Mouse (Mus musculus) neural tube, embryonic 14.5 days (tissue): ENCODE data around the gene Olfr160. TPM values are rescaled to one million over a fixed set of nuclear protein-coding genes. Genes with fewer than 3 reads are reported as not detected.

Experiments used
- ATAC-seq: fragments of 200-750 bp; cut with Nextera tagmentation; 2 replicates; pipeline ENCODE4 v1.8.0; 2017; ENCODE audit warnings: low read depth, mild to moderate bottlenecking, moderate TSS enrichment, moderate library complexity
- H3K27ac ChIP-seq: fragments of 300-500 bp; sonication (generic); 2 replicates; pipeline ENCODE4 v1.5.1; 2014; ENCODE audit warnings: low read depth, mild to moderate bottlenecking, control low read depth, low read length, moderate library complexity, mixed read lengths
- H3K27me3 ChIP-seq: fragments of 300-500 bp; sonication (generic); 2 replicates; pipeline ENCODE4 v1.6.1; 2014; ENCODE audit warnings: low read length; ENCODE audit not compliant: control insufficient read depth, insufficient read depth
- H3K36me3 ChIP-seq: fragments of 300-500 bp; sonication (generic); 2 replicates; pipeline ENCODE4 v1.6.1; 2014; ENCODE audit warnings: low read length, mixed read lengths; ENCODE audit not compliant: control insufficient read depth, insufficient read depth
- H3K4me1 ChIP-seq: fragments of 300-500 bp; sonication (generic); 2 replicates; pipeline ENCODE4 v1.6.1; 2014; ENCODE audit warnings: low read length; ENCODE audit not compliant: control insufficient read depth, insufficient read depth
- H3K4me2 ChIP-seq: fragments of 300-500 bp; sonication (generic); 2 replicates; pipeline ENCODE4 v1.6.1; 2014; ENCODE audit warnings: mild to moderate bottlenecking, low read depth, low read length, control low read depth
- H3K4me3 ChIP-seq: fragments of 300-500 bp; sonication (generic); 2 replicates; pipeline ENCODE4 v1.5.1; 2014; ENCODE audit warnings: low read depth, low read length, control low read depth, mixed read lengths
- H3K9ac ChIP-seq: fragments of 300-500 bp; sonication (generic); replicated peaks from 2 replicates; pipeline ENCODE4 v1.6.1; 2014; ENCODE audit warnings: low read depth, mild to moderate bottlenecking, control low read depth, low read length, mixed read lengths
- H3K9me3 ChIP-seq: fragments of 300-500 bp; sonication (generic); 2 replicates; pipeline ENCODE4 v1.6.1; 2016; ENCODE audit warnings: low read length; ENCODE audit not compliant: control insufficient read depth
- WGBS: fragments of 180-500 bp; shearing (Covaris S2); extraction: QIAGEN DNeasy Blood & Tissue Kit; methylation state at CpG from one replicate; pipeline ENCODE4 v1.1.7; 2014; 5-methylcytosine and 5-hydroxymethylcytosine counted together
- polyA plus RNA-seq: library from polyadenylated mRNA; unstranded; fragments of >200 nt; fragmentation: Nextera tagmentation; extraction: Ambion mirVana; gene quantifications from 2 replicates; pipeline ENCODE4 v1.2.1, GENCODE M21; 2014

The Olfr160 gene
- not detected in 2 replicates for polyA plus RNA-seq

DNA sequence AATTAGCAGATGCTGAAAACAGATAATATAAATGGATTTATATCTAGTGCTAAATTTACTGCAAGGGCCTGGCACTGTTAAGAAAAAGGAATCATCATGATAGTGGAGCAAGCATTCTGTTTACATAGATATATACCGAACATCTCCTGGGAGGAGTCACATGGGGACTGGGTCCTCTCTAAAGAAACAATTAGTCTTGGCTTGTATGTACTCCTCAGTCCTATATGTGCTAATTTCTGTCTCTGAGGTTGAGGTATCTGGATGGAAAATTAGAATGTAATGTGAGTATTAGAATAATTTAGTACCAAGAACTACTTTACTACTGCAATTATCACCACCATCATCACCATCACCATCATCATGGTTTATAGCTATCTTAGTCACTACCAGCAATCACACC lies at the start of gene Olfr160:
TSS of gene Olfr160 (minus strand) at position 101 of the 400 bp plus-strand sequence.
- Histone ChIP-seq H3K27ac (no peak within 1 kb of the TSS), H3K36me3 (no peaks in the 10 kb centered on the region), H3K4me1 (no peaks in the 10 kb centered on the region), H3K27me3 (no peaks in the 10 kb centered on the region), H3K4me3 (no peak within 1 kb of the TSS), H3K9me3 (no peaks in the 10 kb centered on the region), H3K4me2 (no peak within 1 kb of the TSS), H3K9ac (no peak within 1 kb of the TSS)
- 88% methylated on average over 1 of the region's 1 CpGs for WGBS
- ATAC-seq: no peak

DNA sequence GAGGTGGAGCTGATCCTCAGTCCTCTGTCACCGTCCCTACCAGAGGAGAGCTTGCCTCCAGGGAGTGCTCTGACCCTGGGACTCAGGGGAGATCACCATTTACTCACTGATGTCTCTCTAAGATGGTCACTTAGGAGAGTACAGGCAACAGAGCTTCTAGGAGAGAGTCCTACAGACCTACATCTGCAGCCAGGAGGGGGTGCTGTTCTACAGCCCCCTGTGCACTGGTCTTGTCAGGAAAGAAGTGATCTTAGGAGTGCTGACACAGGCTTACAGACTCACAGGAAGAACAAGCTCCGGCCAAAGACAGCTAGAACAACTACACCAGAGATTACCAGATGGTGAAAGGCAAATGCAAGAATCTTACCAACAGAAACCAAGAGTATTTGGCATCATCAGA lies 46.5 kb upstream of the Olfr160 start:
- no peaks in the 10 kb centered on the region for H3K27me3 ChIP-seq
- WGBS: 75% methylated on average over 2 of the region's 2 CpGs

DNA sequence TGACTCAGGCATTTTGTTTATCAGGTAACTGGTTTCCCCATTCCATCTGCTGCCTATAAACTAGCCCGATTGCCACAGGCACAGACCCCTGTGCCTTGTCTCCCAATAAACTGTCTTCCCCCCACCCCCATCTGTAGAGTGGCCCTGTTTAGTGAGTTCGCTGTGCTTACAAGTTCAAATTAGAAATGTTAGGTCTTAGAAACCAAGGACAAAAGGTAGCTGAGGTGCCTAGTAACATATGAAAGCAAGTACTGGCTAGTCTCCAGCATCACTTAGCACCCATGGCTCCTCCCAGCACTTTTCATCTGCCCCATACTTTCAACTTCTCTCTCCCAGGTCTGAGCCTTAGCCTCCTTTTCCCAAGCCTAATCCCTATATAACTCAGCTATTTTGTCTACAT lies 45.7 kb upstream of the Olfr160 start:
- Histone ChIP-seq H3K4me1 (no peaks in the 10 kb centered on the region), H3K4me2 (no peak overlapping the region), H3K9me3 (no peaks in the 10 kb centered on the region), H3K9ac (no peak overlapping the region), H3K36me3 (no peaks in the 10 kb centered on the region), H3K4me3 (no peak overlapping the region), H3K27me3 (no peaks in the 10 kb centered on the region), H3K27ac (no peak overlapping the region)
- WGBS: 79% methylated on average over 2 of the region's 2 CpGs
- ATAC-seq: no peak

More for the DNA sequence above, 46.5 kb upstream of the Olfr160 start:
- no peak overlapping the region for H3K9ac ChIP-seq
- no peak overlapping the region for H3K4me3 ChIP-seq
- H3K9me3 ChIP-seq: no peaks in the 10 kb centered on the region
- no peaks in the 10 kb centered on the region for H3K4me1 ChIP-seq
- H3K4me2 ChIP-seq: no peak overlapping the region
- no peaks in the 10 kb centered on the region for H3K36me3 ChIP-seq
- no peak for ATAC-seq
- no peak overlapping the region for H3K27ac ChIP-seq

DNA sequence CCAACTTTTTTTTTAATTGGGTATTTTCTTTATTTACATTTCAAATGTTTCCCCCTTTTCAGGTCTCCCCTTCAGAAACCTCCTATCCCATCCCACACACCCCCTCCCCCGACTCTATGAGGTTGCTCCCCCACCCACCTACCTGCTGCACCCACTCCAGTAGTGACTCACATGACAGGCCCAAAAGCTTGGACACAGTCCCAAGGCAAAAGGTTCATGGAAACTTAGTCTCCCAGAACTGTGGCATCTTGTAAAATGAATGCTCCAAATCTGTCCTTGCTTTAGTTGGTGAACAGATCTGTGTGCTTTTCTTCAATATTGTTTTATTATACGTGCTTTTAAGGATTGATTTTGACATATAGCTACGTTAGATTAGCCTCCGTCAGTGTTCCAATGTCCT lies 36.0 kb upstream of the Olfr160 start:
- no peak overlapping the region for H3K27ac ChIP-seq
- no peaks in the 10 kb centered on the region for H3K36me3 ChIP-seq
- no peaks in the 10 kb centered on the region for H3K9me3 ChIP-seq
- no peak overlapping the region for H3K4me2 ChIP-seq
- ATAC-seq: no peak
- H3K4me3 ChIP-seq: no peak overlapping the region
- no peak overlapping the region for H3K9ac ChIP-seq
- 76% methylated on average over 4 of the region's 4 CpGs for whole genome bisulfite sequencing
- H3K27me3 ChIP-seq: no peaks in the 10 kb centered on the region
- no peaks in the 10 kb centered on the region for H3K4me1 ChIP-seq

DNA sequence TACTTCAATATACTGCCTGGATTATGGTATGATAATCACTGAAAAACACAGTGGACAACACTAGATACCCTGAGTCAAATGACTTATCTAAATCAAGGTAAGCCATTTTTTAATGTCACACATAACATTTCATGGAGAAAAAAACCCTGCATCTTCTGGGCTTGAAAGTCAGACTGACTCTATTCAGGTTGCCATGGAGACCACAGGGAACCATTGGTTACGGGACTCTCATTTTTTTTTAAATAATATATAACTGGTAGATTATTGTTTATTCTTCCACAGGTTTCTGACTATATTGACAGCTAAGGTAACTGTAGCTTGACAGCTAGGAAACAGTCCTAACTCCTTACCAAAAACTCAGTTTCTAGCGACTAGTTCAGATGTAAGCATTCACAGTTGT lies 35.4 kb upstream of the Olfr160 start:
- ATAC-seq: no peak

DNA sequence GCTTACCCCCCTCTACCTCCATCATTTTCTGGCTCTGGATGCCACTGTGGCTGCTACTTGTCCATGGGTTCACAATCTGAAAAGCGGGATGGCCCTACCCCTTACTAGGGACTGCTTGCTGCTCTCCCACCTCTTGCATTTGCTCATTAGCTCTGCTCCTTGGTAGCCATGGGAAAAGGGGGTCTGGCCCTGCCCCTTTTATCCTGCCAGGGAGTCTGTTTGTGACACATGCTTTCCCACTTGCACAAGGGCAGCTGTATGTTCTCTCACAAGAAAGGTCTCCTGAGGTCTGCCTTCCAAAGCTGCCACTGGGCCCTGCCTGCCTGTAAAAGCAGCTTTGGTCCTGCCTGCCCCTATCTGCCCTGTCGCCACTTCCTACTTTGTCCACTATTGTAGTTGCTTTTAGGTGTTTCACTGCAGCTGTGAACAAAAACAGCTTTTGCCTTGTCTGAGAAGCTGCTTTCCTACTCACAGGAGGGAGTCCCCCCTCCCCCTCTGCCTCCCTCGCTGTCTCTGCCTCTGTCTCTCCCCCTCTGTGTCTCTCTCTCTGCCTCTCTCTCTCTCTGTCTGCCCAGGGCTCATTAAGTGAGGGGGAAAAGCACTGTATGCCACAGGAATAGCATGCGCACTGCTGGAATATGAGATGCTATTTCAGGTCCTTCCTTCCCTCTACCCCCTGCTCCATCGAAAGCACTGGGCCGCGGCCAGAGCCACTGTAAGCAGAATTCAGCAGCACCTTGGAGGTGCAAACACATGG lies 34.4 kb upstream of the Olfr160 start:
- Histone ChIP-seq H3K4me3 (no peak overlapping the region), H3K27me3 (no peaks in the 10 kb centered on the region), H3K4me2 (no peak overlapping the region), H3K36me3 (no peaks in the 10 kb centered on the region), H3K4me1 (no peaks in the 10 kb centered on the region), H3K27ac (no peak overlapping the region), H3K9ac (no peak overlapping the region), H3K9me3 (no peaks in the 10 kb centered on the region)
- peak; percentile 70 for ATAC-seq
- 43% methylated on average over 7 of the region's 7 CpGs for WGBS

More for the DNA sequence above, 35.4 kb upstream of the Olfr160 start:
- no peaks in the 10 kb centered on the region for H3K27me3 ChIP-seq
- H3K36me3 ChIP-seq: no peaks in the 10 kb centered on the region
- H3K27ac ChIP-seq: no peak overlapping the region
- H3K9me3 ChIP-seq: no peaks in the 10 kb centered on the region
- 65% methylated on average over 2 of the region's 2 CpGs for WGBS
- H3K9ac ChIP-seq: no peak overlapping the region
- H3K4me2 ChIP-seq: no peak overlapping the region
- no peaks in the 10 kb centered on the region for H3K4me1 ChIP-seq
- no peak overlapping the region for H3K4me3 ChIP-seq

DNA sequence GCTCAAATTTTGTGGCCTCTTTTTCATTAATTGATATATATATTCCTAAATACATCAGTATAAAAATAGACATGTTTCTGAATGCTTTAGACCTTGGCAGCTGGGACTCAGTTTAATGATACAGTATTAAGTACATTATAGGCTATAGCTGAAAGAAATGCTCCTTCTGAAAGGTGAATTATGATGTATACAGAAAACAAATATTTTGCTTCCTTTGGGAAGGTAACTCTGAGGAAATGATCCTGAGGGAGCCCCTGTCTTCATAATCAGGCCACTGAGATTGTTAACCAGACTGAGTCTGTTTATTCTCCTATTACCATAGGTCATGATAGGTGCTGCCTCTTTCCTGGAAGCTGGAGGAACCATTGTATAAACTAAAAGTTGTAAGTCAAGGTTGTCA lies 28.8 kb upstream of the Olfr160 start, which contains the start of gene Olfr874:
TSS of gene Olfr874 (plus strand) at position 301 of the 400 bp plus-strand sequence.
- no peak within 1 kb of the TSS for H3K9ac ChIP-seq
- no peaks in the 10 kb centered on the region for H3K27me3 ChIP-seq
- H3K4me1 ChIP-seq: no peaks in the 10 kb centered on the region
- no peak within 1 kb of the TSS for H3K4me2 ChIP-seq
- H3K9me3 ChIP-seq: no peaks in the 10 kb centered on the region
- no peak for ATAC-seq
- H3K27ac ChIP-seq: no peak within 1 kb of the TSS
- no peak within 1 kb of the TSS for H3K4me3 ChIP-seq
- no peaks in the 10 kb centered on the region for H3K36me3 ChIP-seq

DNA sequence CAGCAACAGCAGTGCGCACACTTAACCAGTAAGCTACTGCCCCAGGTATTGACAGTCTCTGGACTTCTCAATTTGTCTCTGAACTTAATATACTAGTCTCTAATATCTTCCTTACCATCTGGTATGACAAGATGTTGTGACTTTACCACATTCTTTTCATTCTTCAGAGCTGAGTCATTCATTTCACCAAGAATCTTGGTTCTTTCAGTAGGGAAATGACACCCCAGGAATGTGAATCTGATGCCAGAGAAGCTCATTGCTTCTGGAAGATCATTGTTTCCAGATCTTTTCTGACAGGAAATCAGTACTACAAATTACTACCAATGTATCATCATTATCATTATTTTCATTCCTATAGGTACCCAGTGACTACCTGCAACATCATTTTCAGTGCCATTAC lies 18.3 kb upstream of the Olfr160 start:
- no peak for ATAC-seq
- Histone ChIP-seq H3K9ac (no peak overlapping the region), H3K4me2 (no peak overlapping the region), H3K9me3 (no peaks in the 10 kb centered on the region), H3K36me3 (no peaks in the 10 kb centered on the region), H3K4me3 (no peak overlapping the region), H3K4me1 (no peaks in the 10 kb centered on the region), H3K27ac (no peak overlapping the region), H3K27me3 (no peaks in the 10 kb centered on the region)
- WGBS: 83% methylated on average over 1 of the region's 1 CpGs

DNA sequence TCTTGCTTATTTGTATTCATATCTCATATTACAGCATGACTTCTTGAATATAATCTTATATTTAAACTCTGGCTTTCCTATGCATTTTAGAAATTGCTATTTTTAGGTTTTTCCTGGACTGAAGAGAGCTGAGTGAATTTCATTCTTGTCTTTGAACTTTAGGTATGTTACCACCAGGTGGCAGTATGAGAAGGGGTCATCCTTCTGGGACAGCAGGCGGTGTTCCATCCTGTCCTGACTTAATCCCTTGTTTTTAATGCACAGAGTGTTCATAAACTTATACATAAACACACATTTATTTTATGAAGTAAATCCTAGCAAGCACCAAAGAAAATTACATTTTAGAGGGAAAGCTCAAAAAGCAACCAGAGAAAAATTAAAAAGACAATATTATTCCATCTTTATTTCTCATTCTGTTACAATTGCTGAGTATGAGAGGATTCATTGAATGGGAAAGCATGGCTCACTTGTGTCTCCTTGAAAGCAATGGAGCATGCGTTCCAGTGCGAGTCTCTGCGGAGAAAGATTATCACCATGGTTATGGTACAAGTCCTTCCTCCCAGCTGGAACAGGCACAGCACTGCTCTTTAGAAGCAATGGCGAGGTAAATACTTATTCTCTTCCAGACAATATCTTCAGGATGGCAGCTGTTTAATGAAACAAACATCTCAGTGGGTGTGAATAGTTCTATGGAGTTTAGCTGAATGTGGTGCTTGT lies 25.9 kb downstream of the Olfr160 start:
- Histone ChIP-seq H3K4me1 (no peaks in the 10 kb centered on the region), H3K27me3 (no peaks in the 10 kb centered on the region), H3K4me2 (no peak overlapping the region), H3K9me3 (no peaks in the 10 kb centered on the region), H3K4me3 (no peak overlapping the region), H3K27ac (no peak overlapping the region), H3K36me3 (no peaks in the 10 kb centered on the region), H3K9ac (no peak overlapping the region)
- 54% methylated on average over 5 of the region's 5 CpGs for WGBS
- peak; percentile 44; the same call in 1 of the 2 replicates for ATAC-seq
